Mouse (Mus musculus) layer of hippocampus, postnatal 10 days (tissue): ENCODE data around the gene Olfr481. TPM values are rescaled to one million over a fixed set of nuclear protein-coding genes. Genes with fewer than 3 reads are reported as not detected.

Experiments
- DNase-seq, 2 experiments: peaks; one replicate each; pipeline ENCODE4 v3.0.0; 2021; ENCODE audit warnings: low spot score in 2 of 2
- long read RNA-seq: library from polyadenylated mRNA; stranded (forward); transcript quantifications from one replicate; pipeline ENCODE4 v2.0.0, GENCODE M21; 2023
- total RNA-seq, 2 experiments: library from RNA; stranded (reverse); gene quantifications; 2 replicates each; pipeline ENCODE4 v1.2.3; 2021

Gene Olfr481
- not detected for total RNA-seq
- long read RNA-seq: 0 reads

GRCm38 (mm10) chr7:108079555-108079954 is at the start of gene Olfr481:
Gene Olfr481, plus strand, starts transcription at chr7:108079855.
- no peak for DNase-seq

GRCm38 (mm10) chr7:108033889-108034288 is 45.8 kb upstream of the Olfr481 start, which contains the start of gene Olfr478:
Gene Olfr478, minus strand, starts transcription at chr7:108033989.
- DNase-seq: no peak

GRCm38 (mm10) chr7:108050393-108050792 is 29.3 kb upstream of the Olfr481 start, which contains the start of gene Olfr479:
Gene Olfr479, plus strand, starts transcription at chr7:108050693.
- no peak for DNase-seq

GRCm38 (mm10) chr7:108067246-108067645 is 12.4 kb upstream of the Olfr481 start, which contains the start of gene Olfr480:
Gene Olfr480, minus strand, starts transcription at chr7:108067346.
- no peak for DNase-seq

- DNase-seq: no peak
Observed at GRCm38 (mm10) chr7:108097486-108097885, 17.8 kb downstream of the Olfr481 start, which contains the start of gene Olfr482. Gene Olfr482, minus strand, starts transcription at chr7:108097586.

GRCm38 (mm10) chr7:108100549-108100948 is 20.9 kb downstream of the Olfr481 start, which contains the start of gene Olfr483:
Gene Olfr483, plus strand, starts transcription at chr7:108100849.
- DNase-seq: no peak

- no peak for DNase-seq
Observed at GRCm38 (mm10) chr7:108120681-108121080, 41.0 kb downstream of the Olfr481 start.

GRCm38 (mm10) chr7:108121416-108121815 is 41.8 kb downstream of the Olfr481 start:
- DNase-seq: no peak

GRCm38 (mm10) chr7:108127349-108127748 is 47.7 kb downstream of the Olfr481 start, which contains the start of gene Olfr484:
Gene Olfr484, minus strand, starts transcription at chr7:108127449.
- DNase-seq: no peak

Other genes with a start within 250 kb of the Olfr481 start
- gene Olfr470, start 232.4 kb upstream of the Olfr481 start, total RNA-seq: not detected
- not detected for gene Olfr472, start 182.0 kb upstream of the Olfr481 start, total RNA-seq
- gene Olfr473, start 149.4 kb upstream of the Olfr481 start, total RNA-seq: not detected
- gene Olfr474, start 125.2 kb upstream of the Olfr481 start, total RNA-seq: not detected
- gene Olfr476, start 115.1 kb upstream of the Olfr481 start, total RNA-seq: not detected
- gene Olfr477, start 93.2 kb upstream of the Olfr481 start, total RNA-seq: not detected
- not detected for gene Olfr478, start 45.9 kb upstream of the Olfr481 start, total RNA-seq
- not detected for gene Olfr479, start 29.2 kb upstream of the Olfr481 start, total RNA-seq
- gene Olfr480, start 12.5 kb upstream of the Olfr481 start, total RNA-seq: not detected
- gene Olfr482, start 17.7 kb downstream of the Olfr481 start, total RNA-seq: 1 to 10 TPM; 1.8 to 2.2 TPM
- gene Olfr483, start 21.0 kb downstream of the Olfr481 start, total RNA-seq: not detected
- gene Olfr484, start 47.6 kb downstream of the Olfr481 start, total RNA-seq: not detected
- gene Olfr485, start 80.0 kb downstream of the Olfr481 start, total RNA-seq: not detected
- not detected for gene Olfr486, start 92.9 kb downstream of the Olfr481 start, total RNA-seq
- not detected for gene Olfr487, start 134.8 kb downstream of the Olfr481 start, total RNA-seq
- gene Olfr488, start 178.5 kb downstream of the Olfr481 start, total RNA-seq: not detected
- gene Olfr490, start 209.1 kb downstream of the Olfr481 start, total RNA-seq: not detected
- gene Olfr491, start 233.6 kb downstream of the Olfr481 start, total RNA-seq: not detected
- not detected for gene Olfr492, start 243.8 kb downstream of the Olfr481 start, total RNA-seq